Mouse (Mus musculus) forebrain, embryonic 12.5 days (tissue): Measurements from ENCODE around the gene Fstl1. TPM values are rescaled to one million over a fixed set of nuclear protein-coding genes. Genes with fewer than 3 reads are reported as not detected.

Experiments used
- ATAC-seq: fragments of 200-750 bp; cut with Nextera tagmentation; 2 replicates; pipeline ENCODE4 v1.8.0; 2017; ENCODE audit warnings: moderate TSS enrichment; ENCODE audit not compliant: low FRiP score
- H3K27ac ChIP-seq: fragments of 300-500 bp; sonication (generic); 2 replicates; pipeline ENCODE4 v1.5.1; 2016; ENCODE audit warnings: mild to moderate bottlenecking
- H3K27me3 ChIP-seq: fragments of 300-500 bp; sonication (generic); 2 replicates; pipeline ENCODE4 v1.6.1; 2016; ENCODE audit warnings: mild to moderate bottlenecking
- H3K36me3 ChIP-seq: fragments of 300-500 bp; sonication (generic); replicated peaks from 2 replicates; pipeline ENCODE4 v1.6.1; 2016; ENCODE audit warnings: mild to moderate bottlenecking
- H3K4me1 ChIP-seq: fragments of 300-500 bp; sonication (generic); 2 replicates; pipeline ENCODE4 v1.6.1; 2016
- H3K4me2 ChIP-seq: fragments of 300-500 bp; sonication (generic); 2 replicates; pipeline ENCODE4 v1.6.1; 2016; ENCODE audit warnings: mild to moderate bottlenecking, moderate library complexity
- H3K4me3 ChIP-seq: fragments of 300-500 bp; sonication (generic); replicated peaks from 2 replicates; pipeline ENCODE4 v1.5.1; 2016; ENCODE audit warnings: mild to moderate bottlenecking
- H3K9ac ChIP-seq: fragments of 300-500 bp; sonication (generic); 2 replicates; pipeline ENCODE4 v1.6.1; 2016; ENCODE audit warnings: mild to moderate bottlenecking
- H3K9me3 ChIP-seq: fragments of 300-500 bp; sonication (generic); 2 replicates; pipeline ENCODE4 v1.6.1; 2016
- WGBS: fragments of 180-500 bp; shearing (Covaris S2); methylation state at CpG from one replicate; pipeline ENCODE4 v1.1.7; 2016; 5-methylcytosine and 5-hydroxymethylcytosine counted together
- polyA plus RNA-seq: library from polyadenylated mRNA; unstranded; fragments of >200 nt; fragmentation: Nextera tagmentation; extraction: Ambion mirVana; gene quantifications from 2 replicates; pipeline ENCODE4 v1.2.1, GENCODE M21; 2016

Fstl1 gene
- polyA plus RNA-seq, 1 experiment from 2014 or later: 173 TPM

DNA sequence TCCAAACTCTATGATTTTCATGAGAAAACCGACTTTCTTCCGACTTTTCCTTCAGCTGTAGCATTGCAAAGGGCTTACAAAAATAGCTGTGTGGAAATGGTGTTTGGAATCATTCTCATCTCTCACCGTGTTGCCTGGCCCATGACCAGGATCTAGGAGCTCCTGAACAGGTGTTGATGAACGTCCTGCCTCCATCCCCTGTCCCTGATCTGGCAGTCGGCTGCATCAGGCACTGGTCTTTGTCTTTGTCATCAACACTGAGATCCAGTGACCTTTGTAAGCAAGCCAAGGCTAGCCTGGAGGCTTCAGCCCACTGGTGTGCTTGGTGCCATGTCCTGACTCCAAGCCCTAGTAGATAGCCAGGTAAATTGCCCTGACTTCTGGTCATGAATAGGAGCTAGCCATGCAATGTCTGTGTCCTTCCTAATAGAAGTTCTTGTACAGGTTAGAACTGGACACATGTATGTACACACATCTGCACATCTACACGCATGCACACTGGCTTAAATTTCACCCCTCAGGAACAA is 12.8 kb downstream of the Fstl1 start:
- Histone ChIP-seq H3K27me3 (no peaks in the 10 kb centered on the region), H3K4me3 (no peak overlapping the region), H3K27ac (peak overlapping the region; percentile 50; the same call in 1 of the 2 replicates), H3K4me1 (peaks cover 44% of the 10 kb centered on the region), H3K9me3 (no peaks in the 10 kb centered on the region), H3K4me2 (no peak overlapping the region), H3K36me3 (no peaks in the 10 kb centered on the region; the same call in 1 of the 2 replicates), H3K9ac (no peak overlapping the region)
- 83% methylated on average over 6 of the region's 6 CpGs for WGBS
- no peak for ATAC-seq

DNA sequence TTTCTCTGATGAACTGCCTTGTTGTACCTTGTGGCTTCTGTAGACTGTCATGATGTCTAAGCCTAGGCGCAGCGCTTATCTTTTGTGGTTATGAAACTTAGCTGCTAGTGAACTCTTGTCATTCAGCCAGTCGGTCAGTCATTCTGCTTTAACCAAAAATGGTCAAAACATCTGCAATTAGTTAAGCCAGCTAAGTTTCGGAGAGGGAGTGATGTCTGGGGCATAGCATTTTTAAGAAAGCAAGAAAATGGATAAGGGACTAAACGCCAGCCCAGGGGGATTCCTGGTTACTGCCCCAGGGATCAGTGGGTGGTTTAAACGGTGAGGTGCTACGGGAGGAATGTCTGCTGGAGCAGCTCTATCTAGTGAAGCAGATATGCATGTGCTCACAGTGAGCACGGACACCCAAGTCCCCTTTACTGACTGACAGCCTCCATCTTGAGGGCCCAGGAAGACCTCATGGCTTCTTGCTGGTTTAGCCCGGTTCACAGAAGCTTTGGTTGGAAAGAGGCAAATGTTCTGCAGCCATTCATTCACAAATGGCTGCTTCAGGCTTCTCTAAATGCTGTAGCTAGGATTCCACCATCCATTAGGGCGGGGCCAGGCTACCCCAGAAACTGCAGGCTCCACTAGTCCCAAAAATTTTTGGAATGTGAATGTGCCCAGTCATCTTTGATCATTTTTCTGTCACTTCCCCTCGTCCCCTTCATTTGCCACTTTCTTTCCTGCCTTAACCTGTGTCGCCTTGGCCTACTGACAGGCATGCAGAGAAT is 13.5 kb downstream of the Fstl1 start:
- Histone ChIP-seq H3K27me3 (no peaks in the 10 kb centered on the region), H3K4me3 (no peak overlapping the region), H3K9me3 (no peaks in the 10 kb centered on the region), H3K27ac (no peak overlapping the region), H3K36me3 (no peaks in the 10 kb centered on the region), H3K4me2 (no peak overlapping the region), H3K4me1 (peaks cover 44% of the 10 kb centered on the region), H3K9ac (no peak overlapping the region)
- WGBS: 85% methylated on average over 12 of the region's 12 CpGs
- no peak for ATAC-seq

DNA sequence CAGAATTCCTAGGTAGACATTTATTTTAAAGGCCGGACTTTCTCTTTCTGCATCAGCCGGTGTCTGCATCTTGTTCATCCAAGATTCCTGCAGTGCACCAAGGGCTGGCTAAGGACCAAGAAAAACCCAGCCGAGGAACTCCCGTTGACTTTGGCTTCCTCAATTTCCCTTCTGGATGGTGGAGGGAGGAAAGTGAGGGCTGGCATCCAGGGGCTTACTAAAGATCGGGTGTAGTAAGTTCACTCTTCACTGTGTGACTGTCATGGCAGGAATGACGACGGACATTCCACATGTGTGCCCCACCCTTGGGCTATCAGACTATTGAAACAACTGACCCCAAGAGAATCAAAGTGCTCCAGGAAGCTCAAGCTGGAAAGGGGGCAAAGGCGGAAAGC is 14.1 kb downstream of the Fstl1 start:
- no peaks in the 10 kb centered on the region for H3K27me3 ChIP-seq
- 0 out of 2 replicates have a peak, but pooled peaks cover under 1% of the 10 kb centered on the region for H3K36me3 ChIP-seq
- WGBS: 87% methylated on average over 8 of the region's 8 CpGs
- no peak overlapping the region for H3K4me3 ChIP-seq
- no peak for ATAC-seq
- H3K4me2 ChIP-seq: no peak overlapping the region
- peaks cover 44% of the 10 kb centered on the region for H3K4me1 ChIP-seq
- no peaks in the 10 kb centered on the region for H3K9me3 ChIP-seq
- no peak overlapping the region for H3K27ac ChIP-seq
- H3K9ac ChIP-seq: no peak overlapping the region

DNA sequence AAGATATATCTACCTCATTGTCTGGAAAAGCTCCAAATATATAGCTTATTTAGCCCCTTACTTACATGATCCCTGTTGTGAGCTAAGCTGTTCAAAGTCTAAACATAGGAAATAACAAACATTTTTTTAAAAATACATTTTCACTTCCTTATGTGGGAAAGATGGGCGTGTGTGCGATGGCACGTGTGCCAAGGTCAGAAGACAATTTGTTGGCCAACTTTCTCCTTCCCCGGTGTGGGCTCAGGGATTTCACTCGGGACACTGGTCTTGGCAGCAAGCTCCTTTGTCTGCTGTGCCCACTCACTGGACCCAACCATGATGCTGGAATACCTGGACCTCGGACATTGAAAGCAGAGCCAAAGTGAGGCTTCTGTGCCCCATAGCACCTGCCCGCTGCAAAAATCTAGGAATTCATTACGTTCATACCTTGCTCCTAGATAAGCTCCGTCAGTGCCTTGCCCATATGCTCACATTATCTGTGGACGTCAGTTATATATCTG is 19.0 kb downstream of the Fstl1 start:
- no peak overlapping the region for H3K9ac ChIP-seq
- no peak overlapping the region for H3K27ac ChIP-seq
- H3K36me3 ChIP-seq: peaks cover 7% of the 10 kb centered on the region; the same call in 1 of the 2 replicates
- WGBS: 95% methylated on average over 10 of the region's 10 CpGs
- no peak overlapping the region for H3K4me2 ChIP-seq
- no peak for ATAC-seq
- peaks cover 5% of the 10 kb centered on the region; the same call in 1 of the 2 replicates for H3K4me1 ChIP-seq
- no peaks in the 10 kb centered on the region for H3K27me3 ChIP-seq
- H3K4me3 ChIP-seq: no peak overlapping the region
- H3K9me3 ChIP-seq: no peaks in the 10 kb centered on the region

DNA sequence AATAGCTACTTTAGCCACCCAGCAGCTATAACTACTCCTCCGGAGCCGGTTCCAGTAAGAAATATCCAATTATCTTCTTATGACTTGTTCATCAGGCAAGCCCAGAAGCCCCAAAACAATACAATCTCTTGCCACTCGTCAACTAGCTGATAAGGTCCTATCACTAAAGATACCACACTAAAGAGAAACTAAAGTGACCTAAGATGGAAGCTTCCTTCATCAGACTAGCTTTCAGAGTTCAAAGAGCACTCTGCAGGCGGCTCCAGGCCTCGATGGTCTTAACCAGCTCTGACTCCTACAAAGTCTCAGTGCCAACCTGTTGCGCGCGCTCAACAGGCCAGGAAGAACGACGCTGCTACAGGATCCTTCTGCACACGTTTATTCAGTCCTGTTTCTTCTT is 19.6 kb downstream of the Fstl1 start:
- H3K27me3 ChIP-seq: no peaks in the 10 kb centered on the region
- peaks cover 7% of the 10 kb centered on the region; the same call in 1 of the 2 replicates for H3K36me3 ChIP-seq
- no peak overlapping the region for H3K27ac ChIP-seq
- no peaks in the 10 kb centered on the region for H3K9me3 ChIP-seq
- ATAC-seq: no peak
- no peak overlapping the region for H3K4me2 ChIP-seq
- H3K4me3 ChIP-seq: no peak overlapping the region
- WGBS: 96% methylated on average over 11 of the region's 11 CpGs
- H3K9ac ChIP-seq: no peak overlapping the region
- H3K4me1 ChIP-seq: peaks cover 5% of the 10 kb centered on the region; the same call in 1 of the 2 replicates

DNA sequence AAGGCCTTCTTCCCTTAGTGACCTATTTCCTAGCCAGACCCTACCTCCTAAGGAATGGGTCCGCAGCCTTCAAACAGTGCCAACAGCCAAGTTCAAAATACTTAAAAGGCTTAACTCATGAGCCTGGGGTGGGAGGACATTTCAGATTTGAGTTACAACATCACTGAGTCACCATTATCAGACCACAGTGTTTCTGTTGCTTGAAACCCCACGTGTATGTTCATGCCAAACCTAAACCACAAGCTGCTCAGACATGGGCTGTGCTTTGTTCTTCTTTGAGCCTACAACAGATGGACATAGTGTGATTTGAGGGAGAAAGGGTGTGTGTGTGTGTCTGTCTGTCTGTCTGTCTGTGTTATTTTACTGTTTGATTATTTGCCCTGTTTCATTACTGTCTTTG is 24.4 kb downstream of the Fstl1 start:
- Histone ChIP-seq H3K9ac (no peak overlapping the region), H3K4me1 (peaks cover 15% of the 10 kb centered on the region), H3K27ac (no peak overlapping the region), H3K27me3 (no peaks in the 10 kb centered on the region), H3K9me3 (no peaks in the 10 kb centered on the region; the same call in 1 of the 2 replicates), H3K36me3 (peaks cover 19% of the 10 kb centered on the region; the same call in 1 of the 2 replicates), H3K4me3 (no peak overlapping the region), H3K4me2 (no peak overlapping the region)
- ATAC-seq: no peak
- WGBS: 98% methylated on average over 2 of the region's 2 CpGs

DNA sequence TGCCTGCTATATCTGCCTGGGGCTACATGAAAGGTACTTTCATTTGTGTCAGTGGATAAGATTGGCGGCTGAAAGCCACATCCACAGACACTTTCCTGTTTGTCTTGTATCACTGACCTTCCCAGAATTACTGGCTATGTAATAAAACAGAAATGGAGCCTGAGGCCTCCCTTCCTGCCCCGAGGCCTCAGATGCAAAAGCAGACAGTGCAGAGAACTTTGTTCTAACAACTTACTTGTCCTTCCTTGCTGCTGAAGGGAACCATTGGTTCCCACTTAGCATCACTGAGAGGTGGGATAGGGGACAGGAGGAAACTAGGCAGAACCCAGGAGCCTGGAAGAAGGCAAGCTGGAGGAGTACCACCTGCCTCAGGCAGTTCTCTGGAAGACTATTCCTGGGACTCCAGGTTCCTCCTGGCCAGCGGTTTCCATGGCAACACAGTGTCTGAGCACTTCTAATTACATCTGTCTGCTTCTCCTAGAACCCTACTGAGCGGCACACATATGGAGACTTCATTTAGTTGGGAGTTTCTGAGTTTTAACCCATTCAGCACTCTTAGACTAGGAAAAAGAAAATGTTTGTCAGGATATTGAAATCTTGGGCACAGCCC is 26.1 kb downstream of the Fstl1 start:
- WGBS: 54% methylated on average over 4 of the region's 4 CpGs
- ATAC-seq: 0 out of 2 replicates have a peak, but pooled peaks have one; percentile 55
- Histone ChIP-seq H3K4me1 (peaks cover 18% of the 10 kb centered on the region), H3K27me3 (no peaks in the 10 kb centered on the region; the same call in 1 of the 2 replicates), H3K4me3 (no peak overlapping the region), H3K27ac (0 out of 2 replicates have a peak overlapping the region, but pooled peaks have one; percentile 2), H3K36me3 (peaks cover 17% of the 10 kb centered on the region; the same call in 1 of the 2 replicates), H3K9me3 (no peaks in the 10 kb centered on the region; the same call in 1 of the 2 replicates), H3K9ac (no peak overlapping the region), H3K4me2 (no peak overlapping the region)

DNA sequence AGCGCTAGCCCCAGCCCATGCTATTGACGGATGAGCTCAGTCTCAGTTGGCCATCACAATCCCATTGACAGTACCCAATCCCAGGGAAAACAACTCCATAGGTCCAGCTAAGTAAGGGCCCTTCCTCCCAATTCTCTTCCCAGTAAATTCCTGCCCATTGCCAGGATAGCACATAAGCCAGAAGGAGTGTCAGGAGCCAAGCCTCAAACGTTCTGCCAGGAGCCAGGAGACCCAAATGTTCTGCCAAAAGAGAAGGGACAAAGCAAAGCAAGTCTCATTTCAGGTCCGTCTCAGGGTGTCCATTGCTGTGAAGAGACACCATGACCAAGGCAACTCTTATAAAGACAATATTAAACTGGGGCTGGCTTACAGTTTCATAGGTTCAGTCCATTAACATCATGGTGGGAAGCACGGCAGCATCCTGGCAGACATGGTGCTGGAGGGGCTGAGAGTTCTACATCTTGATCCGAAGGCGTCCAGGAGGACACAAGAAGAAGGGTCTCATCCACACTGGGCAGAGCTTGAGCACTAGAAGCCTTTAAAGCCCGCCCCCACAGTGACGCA is 26.8 kb downstream of the Fstl1 start:
- WGBS: 92% methylated on average over 9 of the region's 9 CpGs
- Histone ChIP-seq H3K36me3 (peaks cover 17% of the 10 kb centered on the region; the same call in 1 of the 2 replicates), H3K27me3 (no peaks in the 10 kb centered on the region; the same call in 1 of the 2 replicates), H3K4me1 (peaks cover 19% of the 10 kb centered on the region), H3K27ac (no peak overlapping the region), H3K4me2 (no peak overlapping the region), H3K9me3 (no peaks in the 10 kb centered on the region; the same call in 1 of the 2 replicates), H3K9ac (no peak overlapping the region), H3K4me3 (no peak overlapping the region)
- no peak for ATAC-seq

DNA sequence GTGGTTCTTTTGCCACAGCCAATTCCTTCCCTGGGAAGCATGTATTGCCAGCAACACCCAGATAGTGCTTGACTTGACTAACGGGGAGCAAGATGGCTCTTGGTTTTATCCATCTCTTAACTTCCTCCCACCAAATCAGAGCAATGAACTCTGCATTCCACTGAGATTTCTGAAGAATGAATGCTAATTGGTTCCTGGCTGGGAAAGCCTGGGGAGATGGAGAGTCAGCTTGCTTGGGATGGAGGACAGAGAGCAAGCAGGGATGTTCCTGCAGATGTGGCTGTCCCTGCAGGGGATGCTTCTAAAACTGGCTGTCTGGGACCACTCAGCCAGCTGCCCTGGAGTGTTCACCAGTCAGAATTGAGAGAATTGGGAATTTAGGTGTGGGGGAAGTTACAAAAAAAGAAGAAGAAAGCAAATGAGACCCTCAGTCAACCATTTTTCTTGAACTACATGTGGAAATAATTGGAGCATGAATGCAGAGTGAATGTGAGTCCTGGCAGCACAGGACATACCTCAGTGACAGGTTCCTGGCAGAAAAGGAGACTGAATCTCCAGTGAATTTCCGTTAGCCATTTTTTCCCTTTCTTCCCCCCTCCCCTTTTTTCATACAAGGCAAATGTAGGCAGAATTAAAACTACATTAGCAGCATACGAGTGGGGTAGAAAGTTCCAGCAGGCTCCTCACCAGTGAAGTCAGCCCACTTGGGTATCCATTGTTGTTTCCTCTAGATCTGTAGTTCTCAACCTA is 29.2 kb downstream of the Fstl1 start:
- Histone ChIP-seq H3K4me3 (no peak overlapping the region), H3K27me3 (no peaks in the 10 kb centered on the region; the same call in 1 of the 2 replicates), H3K27ac (no peak overlapping the region), H3K9ac (no peak overlapping the region), H3K36me3 (peaks cover 17% of the 10 kb centered on the region; the same call in 1 of the 2 replicates), H3K9me3 (no peaks in the 10 kb centered on the region; the same call in 1 of the 2 replicates), H3K4me1 (peaks cover 28% of the 10 kb centered on the region), H3K4me2 (no peak overlapping the region)
- no peak for ATAC-seq
- WGBS: 81% methylated on average over 3 of the region's 3 CpGs

DNA sequence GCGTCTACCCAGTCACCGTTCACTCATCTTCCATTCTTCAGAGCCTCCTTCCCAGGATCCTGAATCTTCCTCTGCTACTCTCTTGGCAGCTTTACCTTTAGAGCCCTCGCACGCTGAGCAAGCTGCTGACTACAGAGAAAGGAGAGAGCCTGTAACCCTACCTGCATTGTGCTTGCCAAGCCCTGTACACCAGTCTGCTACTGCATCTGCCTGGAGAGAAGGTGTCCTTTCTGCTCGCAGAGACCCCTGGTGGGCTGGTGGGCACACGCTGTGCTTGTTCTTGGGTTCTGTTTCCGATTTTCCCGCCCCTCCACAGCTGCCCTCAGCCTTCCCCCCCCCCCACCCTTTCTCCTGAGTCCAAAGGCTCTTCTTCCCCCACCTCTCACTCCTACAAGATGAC is 30.6 kb downstream of the Fstl1 start:
- no peak overlapping the region for H3K9ac ChIP-seq
- ATAC-seq: no peak
- H3K27me3 ChIP-seq: no peaks in the 10 kb centered on the region; the same call in 1 of the 2 replicates
- H3K36me3 ChIP-seq: peaks cover 17% of the 10 kb centered on the region; the same call in 1 of the 2 replicates
- H3K4me1 ChIP-seq: peaks cover 28% of the 10 kb centered on the region
- no peak overlapping the region for H3K4me2 ChIP-seq
- H3K27ac ChIP-seq: no peak overlapping the region
- 67% methylated on average over 8 of the region's 8 CpGs for WGBS
- H3K4me3 ChIP-seq: no peak overlapping the region
- H3K9me3 ChIP-seq: no peaks in the 10 kb centered on the region; the same call in 1 of the 2 replicates

DNA sequence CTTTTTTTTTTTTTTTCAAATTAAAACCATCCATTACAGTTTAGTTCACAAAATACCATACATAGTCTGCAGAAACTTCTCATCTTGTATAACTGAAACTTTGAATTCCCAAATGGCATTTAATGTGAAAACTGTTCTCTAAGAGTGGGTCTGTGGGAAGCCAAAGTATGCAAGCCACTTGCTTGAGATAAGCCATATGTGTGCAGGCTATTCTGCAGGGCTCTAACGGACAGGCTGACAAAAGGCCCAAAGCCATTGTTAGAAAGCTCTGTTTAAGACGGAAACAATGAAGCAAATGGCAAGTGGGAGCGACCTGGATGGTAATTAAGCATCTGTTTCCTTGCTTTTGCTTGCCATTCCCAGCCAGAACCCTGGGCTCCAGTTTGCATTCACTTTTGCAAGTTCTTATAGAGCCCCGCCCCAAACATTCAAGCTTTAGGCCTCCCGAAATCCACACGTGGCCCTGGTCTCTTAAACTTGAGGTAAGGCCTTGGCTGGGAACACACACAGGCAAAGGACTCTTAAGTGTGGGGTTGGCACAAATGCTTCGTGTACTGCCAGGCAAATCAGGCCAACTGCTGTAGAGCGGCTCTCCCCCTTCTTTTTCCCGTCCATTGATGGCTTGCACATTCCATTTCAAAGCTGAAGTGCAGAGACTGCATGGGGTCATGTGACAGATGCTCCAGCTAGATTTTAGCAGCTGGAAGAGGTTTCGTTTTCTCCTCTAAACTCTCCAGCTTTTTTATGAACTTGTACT is 32.4 kb downstream of the Fstl1 start:
- Histone ChIP-seq H3K4me2 (no peak overlapping the region), H3K9ac (no peak overlapping the region), H3K36me3 (peaks cover 10% of the 10 kb centered on the region; the same call in 1 of the 2 replicates), H3K4me3 (no peak overlapping the region), H3K27me3 (no peaks in the 10 kb centered on the region; the same call in 1 of the 2 replicates), H3K4me1 (peaks cover 29% of the 10 kb centered on the region), H3K9me3 (no peaks in the 10 kb centered on the region; the same call in 1 of the 2 replicates), H3K27ac (peak overlapping the region; percentile 67)
- WGBS: 30% methylated on average over 10 of the region's 10 CpGs
- ATAC-seq: no peak
